Mouse (Mus musculus) kidney, embryonic 16.5 days (tissue): ENCODE results near the gene Avpr1a. TPM values are rescaled to one million over a fixed set of nuclear protein-coding genes. Genes with fewer than 3 reads are reported as not detected.

ENCODE experiments used
- ATAC-seq: fragments of 200-750 bp; cut with Nextera tagmentation; 2 replicates; pipeline ENCODE4 v1.8.0; 2017; ENCODE audit warnings: moderate TSS enrichment; ENCODE audit not compliant: low FRiP score, low TSS enrichment
- H3K27ac ChIP-seq: fragments of 300-500 bp; sonication (generic); 2 replicates; pipeline ENCODE4 v1.5.1; 2014; ENCODE audit warnings: low read length
- H3K27me3 ChIP-seq: fragments of 300-500 bp; sonication (generic); 2 replicates; pipeline ENCODE4 v1.6.1; 2014; ENCODE audit warnings: low read length, control low read depth, mixed read lengths; ENCODE audit not compliant: insufficient read depth
- H3K36me3 ChIP-seq: fragments of 300-500 bp; sonication (generic); 2 replicates; pipeline ENCODE4 v1.6.1; 2014; ENCODE audit warnings: low read length, control low read depth, mixed read lengths; ENCODE audit not compliant: insufficient read depth
- H3K4me1 ChIP-seq: fragments of 300-500 bp; sonication (generic); 2 replicates; pipeline ENCODE4 v1.6.1; 2014; ENCODE audit warnings: low read length, control low read depth, mixed read lengths; ENCODE audit not compliant: insufficient read depth
- H3K4me2 ChIP-seq: fragments of 300-500 bp; sonication (generic); replicated peaks from 2 replicates; pipeline ENCODE4 v1.6.1; 2014; ENCODE audit warnings: low read depth, low read length
- H3K4me3 ChIP-seq: fragments of 300-500 bp; sonication (generic); 2 replicates; pipeline ENCODE4 v1.5.1; 2014; ENCODE audit warnings: mild to moderate bottlenecking, low read length
- H3K9ac ChIP-seq: fragments of 300-500 bp; sonication (generic); replicated peaks from 2 replicates; pipeline ENCODE4 v1.6.1; 2014; ENCODE audit warnings: low read length
- H3K9me3 ChIP-seq: fragments of 300-500 bp; sonication (generic); 2 replicates; pipeline ENCODE4 v1.6.1; 2016; ENCODE audit warnings: low read length, control low read depth
- WGBS: fragments of 180-500 bp; shearing (Covaris S2); extraction: QIAGEN DNeasy Blood & Tissue Kit; methylation state at CpG from one replicate; pipeline ENCODE4 v1.1.7; 2014; 5-methylcytosine and 5-hydroxymethylcytosine counted together
- polyA plus RNA-seq: library from polyadenylated mRNA; unstranded; fragments of >200 nt; fragmentation: Nextera tagmentation; extraction: Ambion mirVana; gene quantifications from 2 replicates; pipeline ENCODE4 v1.2.1, GENCODE M21; 2015

Avpr1a gene
- 3.4 and 4.3 TPM in 2 replicates for polyA plus RNA-seq

DNA sequence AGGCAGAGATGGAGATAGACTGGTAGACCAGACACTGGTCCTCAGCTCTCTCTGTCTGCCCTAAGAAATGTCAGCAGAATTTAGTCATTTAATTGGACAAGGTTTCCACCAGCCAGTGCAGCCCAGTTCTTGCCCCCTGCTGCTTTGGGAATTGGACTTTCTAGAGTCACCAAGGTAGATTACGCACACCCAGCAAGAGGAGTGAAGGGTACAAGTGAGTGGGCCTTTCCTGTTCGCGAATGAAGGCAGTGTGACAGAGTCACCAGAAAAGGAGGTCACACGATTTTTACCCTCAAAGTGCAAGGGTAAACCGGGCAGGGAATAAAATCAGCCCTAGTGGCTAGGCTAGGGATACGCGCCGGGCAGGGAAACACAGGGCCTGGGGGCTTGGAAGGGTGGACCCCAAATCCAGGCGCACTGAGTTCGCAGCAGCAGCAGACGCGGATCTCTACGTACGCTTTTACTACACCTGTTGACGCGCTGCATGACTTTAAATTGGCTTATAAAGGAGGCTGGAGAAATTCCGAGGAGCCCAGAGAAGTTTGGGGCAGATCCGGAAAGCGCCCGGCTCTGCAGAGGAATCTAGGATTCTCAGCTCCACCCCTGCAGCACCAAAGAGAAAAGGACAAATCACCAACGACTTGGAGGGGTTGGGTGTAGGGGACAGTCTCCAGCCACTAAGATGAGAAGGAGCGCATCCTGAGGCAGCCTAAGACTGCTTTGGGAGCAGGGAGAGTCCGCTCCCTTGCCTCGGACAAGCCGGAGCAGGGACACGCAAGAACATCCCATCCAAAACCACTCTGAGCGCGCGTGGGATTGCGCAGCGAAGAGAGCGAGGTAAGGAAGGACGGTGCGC is at the start of gene Avpr1a:
Avpr1a (plus strand) TSS at position 639 of the 856 bp plus-strand sequence.
- peak; percentile 60 for ATAC-seq
- peaks cover 35% of the 10 kb centered on the region for H3K27me3 ChIP-seq
- 4% methylated on average over 34 of the region's 34 CpGs for WGBS
- peak within 1 kb of the TSS; percentile 87 for H3K4me2 ChIP-seq
- no peak within 1 kb of the TSS for H3K27ac ChIP-seq
- peak within 1 kb of the TSS; percentile 53 for H3K4me3 ChIP-seq
- H3K36me3 ChIP-seq, result no peaks in the 10 kb centered on the region
- H3K9ac ChIP-seq, result peak within 1 kb of the TSS; percentile 54
- peaks cover 14% of the 10 kb centered on the region for H3K4me1 ChIP-seq
- no peaks in the 10 kb centered on the region for H3K9me3 ChIP-seq

DNA sequence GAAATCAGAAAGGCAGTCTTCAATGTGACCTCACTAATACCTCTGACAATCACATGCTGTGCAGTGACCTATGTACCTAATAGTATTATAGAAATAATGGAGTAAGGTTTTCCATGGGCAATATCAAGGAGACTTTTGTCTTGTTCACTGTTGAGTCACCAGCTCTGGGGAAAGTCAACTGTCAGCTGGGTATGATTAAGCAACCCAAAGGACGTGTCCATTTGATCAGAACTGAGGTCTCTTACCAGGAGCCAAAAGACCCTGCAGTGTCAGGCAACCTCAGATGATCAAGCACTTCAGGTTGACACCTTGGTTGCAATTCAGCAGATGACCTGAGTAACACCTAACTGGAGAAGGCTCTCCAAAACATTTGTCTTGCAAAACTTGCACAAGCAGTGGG is 46.0 kb upstream of the Avpr1a start:
- no peak overlapping the region for H3K4me2 ChIP-seq
- H3K36me3 ChIP-seq, result no peaks in the 10 kb centered on the region
- no peaks in the 10 kb centered on the region for H3K4me1 ChIP-seq
- WGBS, result 35% methylated on average over 1 of the region's 1 CpGs
- no peaks in the 10 kb centered on the region for H3K9me3 ChIP-seq
- no peak overlapping the region for H3K27ac ChIP-seq
- no peak overlapping the region for H3K9ac ChIP-seq
- no peak for ATAC-seq
- no peaks in the 10 kb centered on the region for H3K27me3 ChIP-seq
- H3K4me3 ChIP-seq, result no peak overlapping the region

DNA sequence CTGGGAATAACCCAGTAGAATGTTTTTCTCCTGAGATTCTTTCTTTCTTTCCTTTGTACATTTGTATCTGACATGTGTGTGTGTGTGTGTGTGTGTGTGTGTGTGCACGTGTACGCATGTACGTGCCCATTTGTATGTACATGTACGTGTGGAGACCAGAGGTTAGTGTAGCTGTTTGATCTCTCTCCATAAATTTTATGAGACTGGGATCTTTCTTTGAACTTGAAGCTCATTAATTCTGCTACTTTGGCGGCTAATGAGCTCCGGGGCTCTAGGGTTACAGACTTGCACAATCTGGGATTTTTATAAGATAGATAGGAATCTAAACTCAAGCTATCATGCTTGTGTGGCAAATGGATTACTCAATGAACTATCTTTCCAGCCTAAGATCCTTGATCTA is 42.0 kb upstream of the Avpr1a start:
- Histone ChIP-seq H3K4me1 (peaks cover 5% of the 10 kb centered on the region; the same call in 1 of the 2 replicates), H3K4me3 (no peak overlapping the region), H3K36me3 (no peaks in the 10 kb centered on the region), H3K9ac (no peak overlapping the region), H3K27me3 (no peaks in the 10 kb centered on the region), H3K27ac (no peak overlapping the region), H3K9me3 (no peaks in the 10 kb centered on the region), H3K4me2 (no peak overlapping the region)
- ATAC-seq, result no peak
- 22% methylated on average over 6 of the region's 6 CpGs for WGBS

DNA sequence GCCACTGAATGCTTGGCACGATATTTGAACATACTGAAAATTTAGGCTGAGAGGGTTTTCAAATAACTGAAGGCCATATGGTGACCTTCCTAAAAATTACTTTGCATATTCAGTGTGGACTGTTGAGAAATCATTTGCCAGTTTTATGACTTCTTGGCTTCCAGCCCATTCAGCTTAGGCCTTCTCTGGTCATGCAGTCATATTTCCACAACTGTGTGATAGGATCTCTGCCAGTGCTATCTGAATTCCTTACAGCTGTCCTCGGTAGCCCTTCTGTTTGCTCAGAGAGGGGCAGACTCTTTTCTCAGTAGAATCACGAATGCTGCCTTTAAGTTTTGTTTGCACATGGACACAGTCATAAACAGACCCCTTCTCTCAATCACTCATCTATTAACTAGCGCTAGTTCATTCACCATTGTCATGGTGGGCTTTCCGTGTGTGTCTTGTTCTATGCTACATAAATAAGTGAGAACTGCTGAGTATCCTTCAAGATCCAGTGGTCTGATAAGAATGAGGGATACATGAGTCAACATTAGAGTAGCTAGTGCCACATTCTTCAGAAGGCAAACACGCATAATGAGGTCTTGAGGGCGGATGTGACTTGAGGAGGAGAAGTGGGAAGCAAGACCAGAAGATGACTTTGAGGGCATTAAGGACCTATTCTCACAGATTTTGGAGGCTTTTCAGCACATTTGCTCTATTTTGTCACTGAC is 39.4 kb upstream of the Avpr1a start:
- no peaks in the 10 kb centered on the region for H3K9me3 ChIP-seq
- no peak overlapping the region for H3K4me3 ChIP-seq
- H3K4me2 ChIP-seq, result no peak overlapping the region
- no peak overlapping the region for H3K27ac ChIP-seq
- 55% methylated on average over 7 of the region's 7 CpGs for WGBS
- no peaks in the 10 kb centered on the region for H3K27me3 ChIP-seq
- H3K4me1 ChIP-seq, result peaks cover 5% of the 10 kb centered on the region; the same call in 1 of the 2 replicates
- H3K9ac ChIP-seq, result no peak overlapping the region
- H3K36me3 ChIP-seq, result no peaks in the 10 kb centered on the region
- peak; percentile 74 for ATAC-seq

DNA sequence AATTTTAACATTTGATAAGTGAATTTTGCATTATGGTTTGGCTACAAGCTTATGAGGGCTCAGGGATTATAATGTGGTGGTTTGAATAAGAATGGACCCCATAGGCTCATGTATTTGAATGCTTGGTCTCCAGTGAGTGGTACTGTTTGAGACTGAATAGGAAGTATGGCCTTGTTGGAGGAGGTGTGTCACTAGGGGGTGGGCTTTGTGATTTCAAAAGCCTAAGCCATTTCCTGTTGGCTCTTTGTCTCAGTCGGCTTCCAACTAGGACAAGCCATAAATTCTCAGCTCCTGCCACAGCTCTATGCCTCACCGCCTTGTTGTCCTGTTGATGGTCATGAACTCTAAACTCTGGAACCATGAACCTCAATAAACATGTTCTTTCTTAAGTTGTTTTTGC is 37.5 kb upstream of the Avpr1a start:
- peaks cover 5% of the 10 kb centered on the region; the same call in 1 of the 2 replicates for H3K4me1 ChIP-seq
- no peaks in the 10 kb centered on the region for H3K27me3 ChIP-seq
- ATAC-seq, result no peak
- H3K4me2 ChIP-seq, result no peak overlapping the region
- H3K9me3 ChIP-seq, result no peaks in the 10 kb centered on the region
- H3K4me3 ChIP-seq, result no peak overlapping the region
- no peak overlapping the region for H3K9ac ChIP-seq
- no peaks in the 10 kb centered on the region for H3K36me3 ChIP-seq
- no peak overlapping the region for H3K27ac ChIP-seq
- 18% methylated on average over 2 of the region's 2 CpGs for WGBS

DNA sequence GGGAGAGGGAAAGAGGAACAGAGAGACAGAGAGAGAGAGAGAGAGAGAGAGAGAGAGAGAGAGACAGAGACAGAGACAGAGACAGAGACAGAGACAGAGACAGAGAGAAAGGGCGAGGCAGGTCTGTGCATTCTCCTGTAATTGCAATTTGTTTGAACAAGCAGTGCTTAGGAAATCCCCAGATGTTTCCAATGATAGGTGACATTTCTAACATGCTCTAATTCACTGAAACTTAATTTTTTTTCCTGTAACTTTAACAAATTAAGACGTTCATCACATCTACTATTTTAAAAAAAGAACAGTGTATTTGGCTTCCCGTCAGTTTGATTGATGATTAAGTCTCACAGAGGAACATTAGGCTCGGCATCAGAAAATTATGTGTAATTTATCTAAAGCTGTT is 15.6 kb upstream of the Avpr1a start:
- Histone ChIP-seq H3K9ac (no peak overlapping the region), H3K27ac (no peak overlapping the region), H3K4me2 (no peak overlapping the region), H3K36me3 (no peaks in the 10 kb centered on the region), H3K4me3 (no peak overlapping the region), H3K27me3 (no peaks in the 10 kb centered on the region), H3K9me3 (no peaks in the 10 kb centered on the region), H3K4me1 (no peaks in the 10 kb centered on the region)
- no peak for ATAC-seq
- WGBS, result 42% methylated on average over 4 of the region's 4 CpGs

DNA sequence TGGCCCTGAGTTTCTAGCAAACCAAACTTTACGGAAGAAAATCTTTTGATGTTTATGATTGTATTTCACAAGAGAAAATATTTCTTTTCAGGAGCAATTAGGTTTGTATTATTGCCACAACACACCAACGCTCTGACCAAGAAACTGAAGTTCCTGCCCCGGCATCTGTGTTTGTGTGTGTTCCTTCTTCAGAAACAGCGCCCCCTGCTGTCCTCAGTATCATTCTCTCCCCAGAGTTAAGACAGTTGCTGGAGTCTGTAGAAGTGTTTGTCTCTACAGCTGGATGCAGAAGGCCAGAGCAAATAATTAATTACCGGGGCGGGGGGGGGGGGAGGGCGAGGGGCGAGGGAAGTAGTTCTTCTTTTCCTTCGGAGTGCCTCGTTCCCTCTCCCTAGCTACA is 1.0 kb upstream of the Avpr1a start:
- Histone ChIP-seq H3K36me3 (no peaks in the 10 kb centered on the region), H3K4me2 (no peak overlapping the region), H3K27me3 (peaks cover 35% of the 10 kb centered on the region), H3K9ac (no peak overlapping the region), H3K27ac (no peak overlapping the region), H3K4me1 (peaks cover 14% of the 10 kb centered on the region), H3K9me3 (no peaks in the 10 kb centered on the region), H3K4me3 (no peak overlapping the region)
- 25% methylated on average over 6 of the region's 10 CpGs for WGBS
- 0 out of 2 replicates have a peak, but pooled peaks have one; percentile 60 for ATAC-seq

DNA sequence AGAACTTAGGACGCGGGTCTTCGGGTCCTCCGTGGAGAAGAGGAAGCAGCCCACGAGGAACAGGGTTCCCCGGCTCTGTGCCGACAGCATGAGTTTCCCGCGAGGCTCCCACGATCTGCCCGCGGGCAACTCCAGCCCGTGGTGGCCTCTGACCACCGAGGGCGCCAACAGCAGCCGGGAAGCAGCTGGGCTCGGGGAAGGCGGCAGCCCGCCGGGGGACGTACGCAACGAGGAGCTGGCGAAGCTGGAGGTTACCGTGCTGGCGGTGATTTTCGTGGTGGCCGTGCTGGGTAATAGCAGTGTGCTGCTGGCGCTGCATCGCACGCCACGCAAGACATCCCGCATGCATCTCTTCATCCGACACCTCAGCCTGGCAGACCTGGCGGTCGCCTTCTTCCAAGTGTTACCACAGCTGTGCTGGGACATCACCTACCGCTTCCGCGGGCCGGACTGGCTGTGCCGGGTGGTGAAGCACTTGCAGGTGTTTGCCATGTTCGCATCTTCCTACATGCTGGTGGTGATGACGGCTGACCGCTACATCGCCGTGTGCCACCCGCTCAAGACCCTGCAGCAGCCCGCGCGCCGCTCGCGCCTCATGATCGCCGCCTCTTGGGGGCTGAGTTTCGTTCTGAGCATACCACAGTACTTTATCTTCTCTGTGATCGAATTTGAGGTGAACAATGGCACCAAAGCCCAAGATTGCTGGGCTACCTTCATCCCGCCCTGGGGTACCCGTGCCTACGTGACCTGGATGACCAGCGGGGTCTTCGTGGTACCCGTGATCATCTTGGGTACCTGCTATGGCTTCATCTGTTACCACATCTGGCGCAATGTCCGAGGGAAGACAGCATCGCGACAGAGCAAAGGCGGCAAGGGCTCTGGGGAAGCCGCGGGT is 665 bp downstream of the Avpr1a start:
- ATAC-seq, result peak; percentile 66
- no peaks in the 10 kb centered on the region for H3K9me3 ChIP-seq
- peak overlapping the region; percentile 54 for H3K9ac ChIP-seq
- H3K36me3 ChIP-seq, result no peaks in the 10 kb centered on the region
- peak overlapping the region; percentile 53 for H3K4me3 ChIP-seq
- peak overlapping the region; percentile 87 for H3K4me2 ChIP-seq
- H3K27me3 ChIP-seq, result peaks cover 35% of the 10 kb centered on the region
- no peak overlapping the region for H3K27ac ChIP-seq
- H3K4me1 ChIP-seq, result peaks cover 14% of the 10 kb centered on the region
- WGBS, result under 1% methylated on average over 70 of the region's 70 CpGs

DNA sequence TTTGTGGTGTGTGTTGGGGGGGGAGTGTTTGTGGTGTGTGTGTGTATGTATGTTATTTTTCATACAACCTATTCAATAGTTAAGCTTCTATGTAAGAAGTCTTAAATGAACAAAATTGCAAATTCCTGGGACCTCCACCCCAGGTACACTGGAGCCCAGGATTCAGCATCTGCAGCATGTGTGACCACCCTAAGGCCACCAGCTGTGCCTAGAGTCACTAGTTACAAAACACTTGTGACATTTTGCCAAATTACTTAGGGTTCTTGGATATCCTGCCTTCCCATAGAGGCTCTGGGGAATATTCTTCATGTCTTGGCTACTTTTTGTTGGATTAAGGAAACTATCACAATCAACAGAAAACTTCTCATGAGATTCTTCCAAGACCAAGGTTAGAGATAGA is 1.6 kb downstream of the Avpr1a start:
- no peak overlapping the region for H3K27ac ChIP-seq
- peaks cover 14% of the 10 kb centered on the region for H3K4me1 ChIP-seq
- 0 out of 2 replicates have a peak overlapping the region, but pooled peaks have one; percentile 87 for H3K4me2 ChIP-seq
- no peak overlapping the region for H3K9ac ChIP-seq
- no peaks in the 10 kb centered on the region for H3K36me3 ChIP-seq
- H3K27me3 ChIP-seq, result peaks cover 35% of the 10 kb centered on the region
- H3K9me3 ChIP-seq, result no peaks in the 10 kb centered on the region
- peak overlapping the region; percentile 53 for H3K4me3 ChIP-seq
- no peak for ATAC-seq
